Mouse (Mus musculus): ENCODE results near the gene Cdh12. TPM values are rescaled to one million over a fixed set of nuclear protein-coding genes. Genes with fewer than 3 reads are reported as not detected.
"Not testable (repeated sequence)": the region's sequence is repeated elsewhere in the genome, so short reads cannot be mapped to it uniquely, and the experiment has no call there.

Gene Cdh12
- 0.21 TPM in 1 of 2 replicates, not detected in the other for total RNA-seq (2021)
- long read RNA-seq = 0 reads

GRCm38 (mm10) chr15:20448861-20449663 lies at the start of gene Cdh12:
TSS of gene Cdh12 (plus strand) at chr15:20449265.
- no peak for DNase-seq

- DNase-seq = no peak
Measured at GRCm38 (mm10) chr15:20403596-20403995, 45.5 kb upstream of the Cdh12 start.

GRCm38 (mm10) chr15:20413397-20413796 lies 35.7 kb upstream of the Cdh12 start:
- no peak for DNase-seq

- no peak for DNase-seq
Measured at GRCm38 (mm10) chr15:20436356-20436755, 12.7 kb upstream of the Cdh12 start.

DNA sequence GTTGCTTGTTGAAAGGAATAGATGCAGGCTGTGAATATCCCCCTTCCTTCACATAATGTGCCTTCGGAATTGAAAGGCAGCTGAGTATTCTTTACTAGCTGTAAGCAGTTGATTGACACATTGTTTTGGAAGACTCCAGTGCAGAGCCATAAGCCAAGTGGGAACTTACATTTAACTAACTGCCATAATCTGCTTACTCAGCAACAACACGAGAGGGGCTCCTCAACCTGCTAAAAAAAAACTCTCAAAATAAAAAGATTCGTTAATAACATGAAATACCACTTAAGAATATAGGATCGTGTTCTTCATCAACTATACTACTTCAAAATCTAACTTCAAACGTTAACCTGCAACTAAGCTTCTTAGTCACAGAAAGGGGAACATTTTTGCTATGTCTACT lies 1.5 kb downstream of the Cdh12 start:
- DNase-seq = no peak

DNA sequence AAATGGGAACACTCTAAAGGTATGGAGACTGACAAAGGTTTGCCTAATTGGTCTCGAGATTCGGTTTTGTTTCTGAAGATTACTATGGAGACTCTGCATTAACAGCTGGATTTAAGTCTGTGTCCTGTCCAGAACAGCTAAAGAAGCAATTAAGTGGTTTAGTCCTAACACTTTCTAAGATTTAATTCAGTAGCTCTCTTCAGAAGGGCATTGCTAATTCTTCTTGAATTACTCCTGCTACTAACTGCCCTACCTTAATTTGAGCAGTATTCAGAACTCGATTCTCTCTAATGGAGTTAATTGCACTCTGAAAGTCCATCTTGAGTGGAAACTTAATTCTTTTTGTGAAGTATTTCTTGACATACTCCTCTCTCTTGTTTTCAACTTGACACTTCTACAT lies 9.4 kb downstream of the Cdh12 start:
- no peak for DNase-seq

DNA sequence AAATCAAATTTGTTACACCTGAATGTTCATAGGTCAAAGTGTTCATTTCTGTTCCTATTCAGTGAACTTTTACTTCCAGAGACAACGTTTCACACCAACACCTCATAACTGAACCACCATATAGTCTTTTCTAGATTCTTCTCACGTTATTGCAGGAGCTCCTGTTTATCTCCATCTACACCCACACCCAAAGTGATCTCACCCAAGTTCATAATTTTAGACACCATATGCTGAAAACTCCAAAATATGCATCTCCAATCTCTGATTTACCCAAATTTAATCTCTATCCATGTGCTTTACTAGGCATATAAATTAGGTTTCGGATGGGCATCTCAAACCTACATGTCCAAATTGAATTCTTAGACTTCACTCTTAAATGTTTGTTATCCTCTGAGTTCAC lies 13.4 kb downstream of the Cdh12 start:
- no peak for DNase-seq

DNA sequence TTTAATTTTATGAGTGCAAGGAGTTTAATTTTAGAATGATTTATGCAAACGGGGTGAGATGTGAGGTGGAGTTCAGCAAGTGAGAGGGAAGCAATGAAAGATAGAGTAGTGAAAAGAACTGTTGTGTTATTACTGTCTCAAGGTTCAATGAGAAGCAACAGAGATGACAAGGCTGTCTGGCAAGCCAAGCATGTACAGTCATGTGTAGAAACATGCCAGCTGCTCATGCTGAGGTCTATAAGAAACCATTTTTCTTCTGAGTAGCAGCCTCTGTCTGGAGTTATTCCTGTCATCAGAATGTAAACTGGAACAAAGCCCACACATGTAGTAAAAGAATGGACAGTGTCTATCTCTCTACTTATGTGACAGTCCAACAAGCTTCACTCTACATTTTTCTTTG lies 14.5 kb downstream of the Cdh12 start:
- no peak for DNase-seq

DNA sequence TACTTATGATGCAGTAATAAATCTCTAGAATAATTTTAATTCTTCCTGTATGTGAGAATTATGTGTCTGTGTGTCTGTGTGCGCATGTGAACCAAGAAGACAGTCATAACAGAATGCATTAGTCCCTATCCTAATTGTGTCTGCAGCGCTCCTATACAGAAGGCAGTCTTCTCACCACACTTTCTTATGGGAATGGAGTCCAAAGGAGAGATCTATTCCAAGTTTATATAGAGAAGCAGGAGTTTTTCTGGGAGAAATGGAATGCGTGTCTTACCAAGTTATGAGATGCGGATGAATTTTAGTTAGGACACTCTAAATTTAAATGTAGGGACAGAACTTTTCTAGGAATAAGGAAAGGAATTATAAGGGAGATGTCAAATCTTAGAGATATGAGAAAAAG lies 101.9 kb downstream of the Cdh12 start:
- DNase-seq = no peak

DNA sequence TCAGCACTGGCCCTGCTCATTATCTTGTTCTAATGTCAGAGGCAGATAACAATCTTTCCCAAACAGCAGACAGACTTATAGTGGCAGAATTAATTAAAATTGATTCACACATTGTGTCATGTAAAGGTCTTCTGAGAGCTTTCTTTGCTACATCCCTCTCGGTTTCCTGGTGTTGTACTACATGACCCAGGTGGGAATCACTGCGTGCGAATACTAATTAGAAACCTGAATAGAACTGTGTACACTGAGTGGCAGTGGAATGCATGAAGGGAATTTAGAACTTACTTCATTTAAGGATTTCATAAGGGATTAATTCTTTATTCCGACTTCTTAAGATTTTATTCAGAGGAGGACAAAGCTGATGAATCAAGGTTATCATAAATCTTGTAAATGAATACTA lies 121.9 kb downstream of the Cdh12 start:
- DNase-seq = no peak

- DNase-seq = no peak
Measured at GRCm38 (mm10) chr15:20582567-20583075, 133.6 kb downstream of the Cdh12 start.

- DNase-seq = no peak
Measured at GRCm38 (mm10) chr15:20591599-20591998, 142.5 kb downstream of the Cdh12 start.

- DNase-seq = not testable (repeated sequence)
Measured at GRCm38 (mm10) chr15:20605751-20606150, 156.7 kb downstream of the Cdh12 start.

DNA sequence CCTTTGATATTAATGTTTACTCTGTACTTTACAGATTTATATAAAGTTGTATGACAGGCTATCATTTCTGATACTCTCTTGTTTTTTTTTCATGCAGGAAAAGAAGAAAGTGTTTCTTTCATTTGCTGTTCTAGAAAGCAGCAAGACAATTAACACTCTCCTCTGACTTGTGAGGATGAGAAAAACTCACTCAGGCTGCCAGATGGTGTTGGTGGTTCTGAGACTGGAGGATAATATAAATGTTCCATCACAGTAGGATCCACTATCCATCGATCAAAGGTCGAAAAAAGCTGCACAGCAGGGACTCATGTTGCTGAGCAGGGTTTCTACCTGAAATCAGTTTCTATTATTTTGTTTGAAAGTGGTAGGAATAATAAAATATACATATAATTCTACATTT lies 185.5 kb downstream of the Cdh12 start:
- no peak for DNase-seq

DNA sequence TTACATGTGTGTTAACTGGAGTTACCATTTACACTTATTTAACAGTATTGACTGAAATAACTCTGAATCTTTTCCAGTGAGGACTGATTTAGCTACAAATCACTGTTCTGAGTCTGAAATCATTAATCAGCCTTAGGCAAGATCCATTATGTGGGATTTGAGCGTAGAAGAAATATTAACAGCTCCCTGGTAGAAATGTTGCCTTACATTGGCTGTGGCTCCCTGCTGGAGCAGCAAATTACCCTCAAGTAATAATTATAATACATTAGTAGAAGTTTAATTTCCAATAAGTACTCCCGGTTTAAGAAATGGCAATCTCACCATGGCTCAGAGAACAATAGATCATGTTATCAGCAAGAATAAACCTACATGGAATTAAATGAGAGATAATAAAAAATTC lies 190.1 kb downstream of the Cdh12 start:
- DNase-seq = no peak

DNA sequence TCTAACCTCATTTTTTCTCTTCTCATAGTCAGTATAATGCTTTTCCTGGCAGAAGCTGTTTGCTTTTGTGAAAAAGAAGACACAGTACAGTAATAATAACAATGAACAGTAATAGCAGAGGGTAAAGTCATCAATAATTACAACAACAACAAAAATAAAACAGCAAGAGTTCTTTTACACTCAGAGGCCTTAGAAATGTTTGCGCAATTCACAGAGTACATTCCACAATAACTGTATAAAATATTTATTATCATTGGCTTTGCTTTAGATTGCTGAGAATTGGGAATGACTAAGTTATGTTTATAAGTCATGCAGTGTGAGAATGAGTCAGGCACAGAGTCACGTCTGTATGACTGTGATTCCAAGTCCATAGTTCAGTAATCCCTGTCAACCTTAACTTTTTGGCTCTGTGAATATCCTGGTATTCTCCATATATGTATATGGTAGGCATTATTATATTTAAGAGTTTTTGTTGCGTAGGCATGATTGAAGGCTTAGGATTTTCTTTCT lies 193.9 kb downstream of the Cdh12 start:
- DNase-seq = no peak

- DNase-seq = no peak
Measured at GRCm38 (mm10) chr15:20660221-20660620, 211.2 kb downstream of the Cdh12 start.

DNA sequence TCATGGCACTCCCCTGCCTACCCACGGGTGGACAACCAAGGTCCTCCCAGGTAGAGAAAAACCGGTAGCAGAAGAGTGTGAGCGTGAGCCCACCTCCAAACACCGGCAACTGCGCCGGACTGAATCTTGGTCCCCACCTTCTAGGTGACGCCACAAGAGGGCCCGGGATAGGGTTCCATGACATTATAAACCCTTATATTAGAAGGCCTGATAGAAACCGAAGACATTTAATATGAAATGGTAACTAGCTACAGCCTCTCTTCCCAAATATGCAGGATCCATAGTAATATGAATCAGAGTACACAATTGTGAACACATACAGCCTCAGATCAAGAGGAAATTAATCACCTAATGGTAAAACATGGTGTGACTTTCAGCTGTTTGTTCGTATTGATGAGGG lies 217.6 kb downstream of the Cdh12 start, which contains the start of gene Acot10:
Gene Acot10, minus strand, starts transcription at position 101 of the 400 bp plus-strand sequence.
- no peak for DNase-seq

DNA sequence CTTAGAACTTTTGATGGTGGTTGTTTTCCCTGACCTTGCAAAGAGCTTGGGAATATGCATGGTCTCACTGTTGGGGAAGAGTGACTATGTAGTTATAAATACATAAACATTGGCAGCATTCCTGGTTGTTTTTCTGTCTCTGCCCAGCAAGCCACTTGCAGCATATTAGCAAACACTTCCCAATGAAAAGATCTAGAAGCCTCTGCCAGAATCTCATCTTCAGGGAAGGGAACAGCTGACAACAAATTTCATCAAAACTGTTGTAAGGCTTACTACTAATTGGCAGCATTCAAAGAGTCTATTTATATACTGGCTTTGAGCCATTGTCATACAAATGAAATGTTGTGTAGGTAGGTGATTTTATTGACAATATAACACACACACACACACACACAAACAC lies 218.3 kb downstream of the Cdh12 start:
- DNase-seq = no peak

- DNase-seq = no peak
Measured at GRCm38 (mm10) chr15:20667989-20668388, 218.9 kb downstream of the Cdh12 start.

DNA sequence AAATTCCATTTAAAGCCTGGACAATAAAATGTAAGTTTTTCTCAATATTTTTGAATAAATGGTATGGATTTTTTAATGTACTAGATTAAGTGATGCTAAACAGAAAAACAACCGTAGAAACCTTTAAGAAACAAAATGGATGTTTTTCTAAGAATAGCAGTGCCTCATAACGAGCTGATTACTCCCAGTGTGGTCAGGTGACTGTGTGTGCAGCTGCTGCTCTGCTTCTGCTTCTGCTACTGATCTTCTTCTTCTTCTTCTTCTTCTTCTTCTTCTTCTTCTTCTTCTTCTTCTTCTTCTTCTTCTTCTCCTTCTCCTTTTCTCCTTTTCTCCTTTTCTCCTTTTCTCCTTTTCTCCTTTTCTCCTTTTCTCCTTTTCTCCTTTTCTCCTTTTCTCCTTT lies 220.4 kb downstream of the Cdh12 start:
- not testable (repeated sequence) for DNase-seq

DNA sequence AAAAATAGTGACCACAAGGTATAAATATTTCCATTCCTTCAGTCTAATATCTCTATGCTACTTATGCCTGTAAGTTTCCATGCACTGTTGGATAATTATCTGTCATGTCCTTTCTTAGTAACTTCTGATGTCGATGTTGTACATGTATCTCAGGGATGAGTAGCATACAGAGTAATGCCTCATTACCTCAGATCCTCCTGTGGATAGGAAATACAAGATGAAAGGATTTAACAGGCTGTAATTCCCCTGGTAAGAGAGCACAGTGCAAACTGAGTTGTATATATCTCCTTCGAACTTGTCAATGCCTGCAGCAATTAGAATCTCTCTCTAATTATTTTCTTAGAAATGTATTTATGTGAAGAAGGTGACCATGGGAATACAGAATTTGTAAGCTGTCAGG lies 233.7 kb downstream of the Cdh12 start:
- no peak for DNase-seq

DNA sequence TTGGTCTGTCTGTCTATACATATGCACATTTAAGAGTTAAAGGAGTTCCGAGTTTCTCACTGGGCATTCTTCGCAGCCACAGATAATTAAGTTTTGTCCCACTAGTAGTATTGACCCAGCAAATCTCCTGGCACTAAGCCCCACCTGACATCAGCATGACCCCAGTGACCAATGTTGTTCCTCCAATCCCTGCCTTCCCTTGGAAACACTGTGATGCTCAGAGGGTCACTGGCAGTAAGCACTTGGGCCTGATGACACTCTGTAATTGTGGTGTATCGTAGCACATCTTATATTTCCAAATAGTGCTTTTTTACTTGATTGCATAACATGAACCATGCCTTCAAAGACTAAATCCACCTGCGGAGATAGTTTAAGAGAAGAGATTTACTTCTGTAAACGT lies 235.1 kb downstream of the Cdh12 start:
- no peak for DNase-seq

GRCm38 (mm10) chr15:20696229-20696628 lies 247.2 kb downstream of the Cdh12 start:
- no peak for DNase-seq

Data from adrenal gland, postnatal 25 days (tissue).